Mouse (Mus musculus): ENCODE measurements around the gene Sumo3. TPM values are rescaled to one million over a fixed set of nuclear protein-coding genes. Genes with fewer than 3 reads are reported as not detected.
A peak's percentile ranks its signal among the peaks of the same experiment; 100 is the strongest.

Gene Sumo3
- polyA plus RNA-seq, 1 experiment from 2014 or later, result 308 TPM

GRCm38 (mm10) chr10:77634016-77634415, 28.1 kb downstream of the Sumo3 start:
- ATAC-seq (replicated peaks), result no peak
- no peak overlapping the region for H3K4me3 ChIP-seq
- no peak overlapping the region for H3K27ac ChIP-seq
- H3K4me1 ChIP-seq, result 0 out of 2 replicates have a peak, but pooled peaks cover 7% of the 10 kb centered on the region
- H3K4me2 ChIP-seq, result no peak overlapping the region
- H3K9ac ChIP-seq, result no peak overlapping the region
- H3K9me3 ChIP-seq, result no peaks in the 10 kb centered on the region
- peaks cover 8% of the 10 kb centered on the region for H3K36me3 ChIP-seq (replicated peaks)
- 73% methylated on average over 6 of the region's 6 CpGs for WGBS
- H3K27me3 ChIP-seq (replicated peaks), result no peaks in the 10 kb centered on the region

GRCm38 (mm10) chr10:77634452-77635231, 28.7 kb downstream of the Sumo3 start:
- Histone ChIP-seq H3K4me2 (no peak overlapping the region), H3K9ac (no peak overlapping the region), H3K4me3 (no peak overlapping the region), H3K4me1 (0 out of 2 replicates have a peak, but pooled peaks cover 8% of the 10 kb centered on the region), H3K27me3 (replicated peaks) (no peaks in the 10 kb centered on the region), H3K36me3 (replicated peaks) (peaks cover 8% of the 10 kb centered on the region), H3K9me3 (no peaks in the 10 kb centered on the region), H3K27ac (no peak overlapping the region)
- 54% methylated on average over 13 of the region's 13 CpGs for WGBS
- ATAC-seq (replicated peaks), result 0 out of 2 replicates have a peak, but pooled peaks have one; percentile 39

DNA sequence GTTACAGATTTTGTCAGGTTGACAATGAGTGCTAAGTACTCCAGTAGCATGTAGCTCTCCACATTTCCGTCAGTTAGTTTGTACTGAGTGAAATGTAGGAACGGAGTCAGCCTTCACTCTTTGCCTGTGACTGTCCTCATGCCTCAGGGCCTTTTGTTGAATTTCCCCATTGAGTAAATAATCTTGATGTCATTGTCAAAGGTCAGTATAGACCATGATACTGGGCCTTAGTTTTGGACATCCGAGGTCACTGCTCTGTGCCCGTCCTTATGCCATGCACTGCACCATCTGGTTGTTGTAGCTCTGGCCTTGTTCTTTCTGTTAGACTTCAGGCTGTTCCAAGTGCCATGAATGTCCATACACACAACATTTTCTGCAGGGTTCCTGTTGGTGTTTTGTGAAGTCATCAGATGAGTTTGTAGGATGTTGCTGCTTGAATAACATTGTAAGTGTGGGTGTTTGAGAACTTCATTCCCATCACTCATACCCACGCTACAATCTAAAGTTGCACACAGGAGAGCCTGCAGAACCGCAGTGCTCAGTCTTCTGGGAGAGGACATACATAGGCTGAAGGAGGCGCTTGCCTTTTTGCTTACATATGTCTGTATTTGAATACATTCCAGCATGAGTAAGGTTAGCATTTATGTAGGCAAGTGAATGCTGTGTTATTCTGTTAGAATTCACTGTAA, 30.5 kb downstream of the Sumo3 start:
- 94% methylated on average over 7 of the region's 7 CpGs for WGBS
- no peak overlapping the region for H3K4me2 ChIP-seq
- peaks cover 7% of the 10 kb centered on the region; the same call in 1 of the 2 replicates for H3K36me3 ChIP-seq (replicated peaks)
- H3K27me3 ChIP-seq (replicated peaks), result no peaks in the 10 kb centered on the region
- H3K9ac ChIP-seq, result no peak overlapping the region
- 0 out of 2 replicates have a peak, but pooled peaks cover 8% of the 10 kb centered on the region for H3K4me1 ChIP-seq
- ATAC-seq (replicated peaks), result no peak
- H3K4me3 ChIP-seq, result no peak overlapping the region
- no peaks in the 10 kb centered on the region for H3K9me3 ChIP-seq
- no peak overlapping the region for H3K27ac ChIP-seq

DNA sequence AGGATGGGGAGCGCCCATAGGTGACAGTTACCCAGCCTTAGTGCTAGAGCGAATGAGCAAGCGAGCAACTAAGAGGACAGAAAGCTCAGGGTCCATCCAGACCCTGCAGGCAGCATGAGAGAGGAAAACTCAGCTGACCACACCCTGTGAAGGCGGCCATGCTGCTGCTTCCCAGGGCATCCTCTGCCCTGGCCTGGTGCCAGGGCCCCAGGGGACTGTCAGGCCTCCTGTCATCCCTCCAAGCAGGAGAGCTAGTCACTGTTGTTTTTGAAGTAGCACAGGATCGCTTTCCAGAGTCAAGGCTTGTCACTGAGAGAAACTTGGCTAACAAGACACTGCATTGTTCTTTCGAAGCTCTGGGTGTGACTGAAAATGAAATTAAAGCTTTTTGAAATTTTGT, 33.1 kb downstream of the Sumo3 start:
- H3K4me1 ChIP-seq, result 0 out of 2 replicates have a peak, but pooled peaks cover 8% of the 10 kb centered on the region
- WGBS, result 74% methylated on average over 6 of the region's 6 CpGs
- H3K9me3 ChIP-seq, result no peaks in the 10 kb centered on the region
- H3K9ac ChIP-seq, result no peak overlapping the region
- no peaks in the 10 kb centered on the region for H3K27me3 ChIP-seq (replicated peaks)
- H3K4me2 ChIP-seq, result no peak overlapping the region
- H3K4me3 ChIP-seq, result no peak overlapping the region
- no peak for ATAC-seq (replicated peaks)
- peaks cover 11% of the 10 kb centered on the region; the same call in 1 of the 2 replicates for H3K36me3 ChIP-seq (replicated peaks)
- no peak overlapping the region for H3K27ac ChIP-seq

GRCm38 (mm10) chr10:77643160-77643559, 37.3 kb downstream of the Sumo3 start:
- 0 out of 2 replicates have a peak, but pooled peaks cover 5% of the 10 kb centered on the region for H3K4me1 ChIP-seq
- no peak overlapping the region for H3K27ac ChIP-seq
- no peaks in the 10 kb centered on the region for H3K9me3 ChIP-seq
- no peak overlapping the region for H3K9ac ChIP-seq
- peaks cover 29% of the 10 kb centered on the region; the same call in 1 of the 2 replicates for H3K36me3 ChIP-seq (replicated peaks)
- no peak for ATAC-seq (replicated peaks)
- no peak overlapping the region for H3K4me3 ChIP-seq
- no peaks in the 10 kb centered on the region for H3K27me3 ChIP-seq (replicated peaks)
- WGBS, result 86% methylated on average over 7 of the region's 7 CpGs
- no peak overlapping the region for H3K4me2 ChIP-seq

DNA sequence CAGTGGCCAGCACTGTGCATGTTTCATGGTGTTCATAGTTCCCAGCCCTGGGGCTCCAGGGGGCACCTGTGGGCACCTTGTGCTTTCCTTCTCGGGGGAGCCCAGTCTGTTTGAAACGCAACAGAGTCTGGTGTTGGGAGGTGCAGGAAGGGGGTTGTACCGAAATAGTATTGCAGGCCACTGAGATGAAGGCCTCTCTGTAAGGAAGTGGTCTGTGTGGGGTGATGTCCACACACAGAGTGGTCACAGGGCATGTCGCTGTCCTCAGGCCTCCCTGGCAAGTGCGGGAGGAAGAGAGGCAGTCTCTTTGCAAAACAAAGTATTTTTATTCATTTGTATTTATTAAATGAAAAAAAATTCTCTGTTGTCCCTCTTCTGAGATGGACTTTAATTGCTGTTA, 39.7 kb downstream of the Sumo3 start:
- Histone ChIP-seq H3K27me3 (replicated peaks) (no peaks in the 10 kb centered on the region), H3K4me1 (no peaks in the 10 kb centered on the region), H3K9me3 (no peaks in the 10 kb centered on the region), H3K4me2 (no peak overlapping the region), H3K27ac (no peak overlapping the region), H3K9ac (no peak overlapping the region), H3K36me3 (replicated peaks) (peaks cover 29% of the 10 kb centered on the region; the same call in 1 of the 2 replicates), H3K4me3 (no peak overlapping the region)
- WGBS, result 97% methylated on average over 5 of the region's 5 CpGs
- ATAC-seq (replicated peaks), result no peak

GRCm38 (mm10) chr10:77647461-77647860, 41.6 kb downstream of the Sumo3 start:
- no peak overlapping the region for H3K27ac ChIP-seq
- H3K9me3 ChIP-seq, result no peaks in the 10 kb centered on the region
- H3K4me2 ChIP-seq, result no peak overlapping the region
- 71% methylated on average over 1 of the region's 1 CpGs for WGBS
- ATAC-seq (replicated peaks), result no peak
- H3K4me3 ChIP-seq, result no peak overlapping the region
- no peak overlapping the region for H3K9ac ChIP-seq
- peaks cover 17% of the 10 kb centered on the region; the same call in 1 of the 2 replicates for H3K36me3 ChIP-seq (replicated peaks)
- H3K4me1 ChIP-seq, result no peaks in the 10 kb centered on the region
- H3K27me3 ChIP-seq (replicated peaks), result no peaks in the 10 kb centered on the region

GRCm38 (mm10) chr10:77647901-77648300, 42.0 kb downstream of the Sumo3 start:
- Histone ChIP-seq H3K36me3 (replicated peaks) (peaks cover 17% of the 10 kb centered on the region; the same call in 1 of the 2 replicates), H3K27ac (no peak overlapping the region), H3K27me3 (replicated peaks) (no peaks in the 10 kb centered on the region), H3K4me3 (no peak overlapping the region), H3K9ac (no peak overlapping the region), H3K9me3 (no peaks in the 10 kb centered on the region), H3K4me2 (no peak overlapping the region), H3K4me1 (no peaks in the 10 kb centered on the region)
- ATAC-seq (replicated peaks), result no peak
- WGBS, result 89% methylated on average over 8 of the region's 8 CpGs

- no peaks in the 10 kb centered on the region for H3K9me3 ChIP-seq
- H3K27ac ChIP-seq, result no peak overlapping the region
- no peak overlapping the region for H3K4me3 ChIP-seq
- no peak for ATAC-seq (replicated peaks)
- H3K9ac ChIP-seq, result no peak overlapping the region
- H3K27me3 ChIP-seq (replicated peaks), result no peaks in the 10 kb centered on the region
- H3K4me1 ChIP-seq, result no peaks in the 10 kb centered on the region
- no peaks in the 10 kb centered on the region for H3K36me3 ChIP-seq (replicated peaks)
- 85% methylated on average over 9 of the region's 9 CpGs for WGBS
- no peak overlapping the region for H3K4me2 ChIP-seq
These were observed 46.1 kb downstream of the Sumo3 start for GRCm38 (mm10) chr10:77652046-77652445.

DNA sequence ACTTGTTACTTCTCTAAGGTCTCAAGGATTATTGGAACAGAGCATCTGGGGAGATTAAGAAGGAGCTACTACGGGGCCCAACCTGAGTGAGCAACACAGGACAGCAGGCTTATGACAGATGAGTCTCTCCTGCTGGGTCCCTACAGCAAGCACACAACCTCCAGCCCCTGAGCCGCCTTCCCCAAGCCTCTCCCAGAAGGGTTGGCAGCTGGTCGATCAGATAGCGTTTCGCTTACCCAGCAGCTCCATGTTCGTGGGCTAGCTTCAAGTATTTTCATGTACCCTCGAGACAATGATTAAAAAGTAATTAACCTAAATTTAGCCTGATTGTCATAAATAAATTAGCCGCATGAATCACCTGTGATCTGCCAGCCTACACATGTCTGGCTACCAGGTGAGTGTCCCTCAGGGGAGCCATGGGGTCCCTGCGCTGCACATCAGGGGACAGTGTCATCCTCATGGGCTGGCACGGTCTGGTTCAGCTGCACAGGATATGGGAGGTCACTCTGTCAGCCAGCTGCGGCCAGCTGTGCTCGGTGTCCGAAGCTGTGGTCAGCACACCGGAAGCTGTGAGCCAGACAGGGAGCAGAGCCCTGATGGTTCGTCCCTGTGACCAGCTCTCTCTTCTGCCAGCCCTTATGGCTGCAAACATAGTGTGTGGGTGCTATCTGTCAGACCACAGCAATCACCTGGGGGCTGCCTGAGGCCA, 52.5 kb downstream of the Sumo3 start:
- WGBS, result 73% methylated on average over 15 of the region's 15 CpGs
- H3K27me3 ChIP-seq (replicated peaks), result no peaks in the 10 kb centered on the region
- 0 out of 2 replicates have a peak, but pooled peaks cover 4% of the 10 kb centered on the region for H3K4me1 ChIP-seq
- H3K9me3 ChIP-seq, result no peaks in the 10 kb centered on the region
- no peak for ATAC-seq (replicated peaks)
- H3K4me2 ChIP-seq, result no peak overlapping the region
- no peaks in the 10 kb centered on the region for H3K36me3 ChIP-seq (replicated peaks)
- no peak overlapping the region for H3K9ac ChIP-seq
- H3K4me3 ChIP-seq, result no peak overlapping the region
- no peak overlapping the region for H3K27ac ChIP-seq

DNA sequence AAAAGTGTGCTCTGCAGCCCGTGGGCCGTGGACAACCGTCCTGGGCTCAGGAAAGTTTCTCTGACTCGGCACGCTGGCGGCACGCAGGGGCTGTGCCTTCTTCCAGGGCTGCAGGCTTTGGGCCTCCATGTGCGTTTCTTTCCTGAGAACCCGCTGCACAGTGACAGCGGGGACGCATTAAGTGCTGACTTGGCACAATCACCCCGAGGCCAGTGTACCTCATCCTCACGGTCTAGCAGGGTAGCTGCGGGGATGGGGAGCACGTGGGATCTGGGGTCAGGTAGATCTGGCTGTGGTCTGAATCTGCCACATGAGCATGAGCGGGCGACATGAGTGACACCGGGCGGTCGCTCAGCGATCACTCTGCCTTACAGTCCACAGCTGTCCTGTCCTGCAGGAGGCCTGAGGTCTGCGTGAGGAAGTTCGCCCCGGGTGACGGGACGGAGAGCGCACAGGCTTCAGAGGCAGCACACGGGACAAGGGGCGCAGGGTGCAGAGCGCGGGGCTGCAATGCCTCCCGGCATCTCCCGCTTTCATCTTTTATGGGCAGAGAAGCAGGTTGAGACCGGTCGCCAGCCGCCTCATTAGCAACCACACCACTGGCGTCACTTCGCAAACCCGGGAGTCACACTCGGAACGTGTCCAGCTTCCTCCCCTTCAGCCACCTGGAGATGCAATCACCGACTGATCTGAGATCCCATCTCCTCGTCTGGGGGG, 58.2 kb downstream of the Sumo3 start:
- ATAC-seq (replicated peaks), result no peak

More for the DNA sequence above, 58.2 kb downstream of the Sumo3 start:
- Histone ChIP-seq H3K9me3 (no peaks in the 10 kb centered on the region), H3K27ac (no peak overlapping the region), H3K4me1 (no peaks in the 10 kb centered on the region), H3K36me3 (replicated peaks) (no peaks in the 10 kb centered on the region), H3K4me3 (no peak overlapping the region), H3K9ac (no peak overlapping the region), H3K4me2 (no peak overlapping the region; the same call in 1 of the 2 replicates), H3K27me3 (replicated peaks) (no peaks in the 10 kb centered on the region)
- 63% methylated on average over 43 of the region's 43 CpGs for WGBS

Measured in midbrain, embryonic 15.5 days (tissue).